Mouse (Mus musculus) E14TG2a.4 (cell line): ENCODE results near the gene Ankrd13c.

Source experiments
- CTCF ChIP-seq: conservative IDR thresholded peaks from 2 replicates; pipeline ENCODE4 v1.5.1; 2014; ENCODE audit warnings: low read length
- POU5F1 ChIP-seq: IDR thresholded peaks from 2 replicates; pipeline ENCODE4 v1.6.1; 2014; ENCODE audit warnings: low read length, borderline replicate concordance

DNA sequence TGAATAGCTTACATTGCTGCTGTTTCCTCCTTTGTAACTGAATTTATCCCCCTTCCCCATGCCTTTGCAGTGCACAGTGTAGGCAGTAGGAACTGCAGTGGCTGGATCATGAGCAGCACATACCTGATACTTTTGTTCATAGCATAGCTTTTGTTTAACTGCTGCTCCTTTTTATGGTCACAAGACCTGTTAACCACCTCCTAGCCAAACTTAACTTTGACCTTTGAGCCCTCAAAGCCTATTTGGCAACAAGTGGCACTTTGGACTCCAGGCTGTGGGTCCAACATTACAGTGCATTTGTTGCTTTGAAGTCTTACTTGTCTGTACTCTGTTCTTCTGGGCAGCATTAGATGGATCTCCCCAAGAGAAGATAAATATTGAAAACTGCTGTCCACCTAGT is 46.3 kb downstream of the Ankrd13c start:
- TF ChIP-seq CTCF = no peak
- no peak for TF ChIP-seq POU5F1
